Mouse (Mus musculus) forebrain, postnatal 0 days (tissue): Measurements from ENCODE around the gene Pfdn5. TPM values are rescaled to one million over a fixed set of nuclear protein-coding genes. Genes with fewer than 3 reads are reported as not detected.

ENCODE experiments used
- ATAC-seq: fragments of 200-750 bp; cut with Nextera tagmentation; 2 replicates; pipeline ENCODE4 v1.8.0; 2017; ENCODE audit warnings: mild to moderate bottlenecking, moderate library complexity
- DNase-seq: peaks from one replicate; pipeline ENCODE4 v3.0.0-alpha.2; 2015
- H3K27ac ChIP-seq: fragments of 300-500 bp; sonication (generic); 2 replicates; pipeline ENCODE4 v1.5.1; 2014; ENCODE audit warnings: low read depth, mild to moderate bottlenecking, antibody characterized with exemption, low read length, moderate library complexity, mixed read lengths
- H3K27me3 ChIP-seq: fragments of 300-500 bp; sonication (generic); 2 replicates; pipeline ENCODE4 v1.6.1; 2014; ENCODE audit warnings: mild to moderate bottlenecking, low read length, mixed read lengths; ENCODE audit not compliant: insufficient read depth
- H3K36me3 ChIP-seq: fragments of 300-500 bp; sonication (generic); 2 replicates; pipeline ENCODE4 v1.6.1; 2014; ENCODE audit warnings: mild to moderate bottlenecking, moderate library complexity; ENCODE audit not compliant: insufficient read depth
- H3K4me1 ChIP-seq: fragments of 300-500 bp; sonication (generic); 2 replicates; pipeline ENCODE4 v1.6.1; 2014; ENCODE audit warnings: antibody characterized with exemption; ENCODE audit not compliant: insufficient read depth
- H3K4me2 ChIP-seq: fragments of 300-500 bp; sonication (generic); 2 replicates; pipeline ENCODE4 v1.6.1; 2014; ENCODE audit warnings: low read depth, mild to moderate bottlenecking, moderate library complexity
- H3K4me3 ChIP-seq: fragments of 300-500 bp; sonication (generic); 2 replicates; pipeline ENCODE4 v1.5.1; 2014; ENCODE audit warnings: low read depth, low read length, mixed read lengths
- H3K9ac ChIP-seq: fragments of 300-500 bp; sonication (generic); 2 replicates; pipeline ENCODE4 v1.6.1; 2014; ENCODE audit warnings: mild to moderate bottlenecking
- H3K9me3 ChIP-seq: fragments of 300-500 bp; sonication (generic); 2 replicates; pipeline ENCODE4 v1.6.1; 2016; ENCODE audit warnings: low read length
- CTCF ChIP-seq: sonication (generic); IDR thresholded peaks from 2 replicates; pipeline ENCODE4 v1.5.1; 2016; ENCODE audit warnings: antibody characterized with exemption, control low read depth, low read depth
- whole genome bisulfite sequencing: fragments of 180-500 bp; shearing (Covaris S2); extraction: QIAGEN DNeasy Blood & Tissue Kit; methylation state at CpG from one replicate; pipeline ENCODE4 v1.1.7; 2014; 5-methylcytosine and 5-hydroxymethylcytosine counted together
- polyA plus RNA-seq: library from polyadenylated mRNA; unstranded; fragments of >200 nt; fragmentation: Nextera tagmentation; extraction: Ambion mirVana; gene quantifications from 2 replicates; pipeline ENCODE4 v1.2.1, GENCODE M21; 2015
- total RNA-seq: library from RNA; depleted of rRNA; stranded (reverse); fragments of >200 nt; gene quantifications from 2 replicates; pipeline ENCODE4 v1.2.3, GENCODE M21; 2014

The Pfdn5 gene
- total and polyA plus RNA-seq, 2 experiments from 2014 or later, result 177 to 518 TPM

GRCm38 (mm10) chr15:102283648-102284047, 42.3 kb upstream of the Pfdn5 start:
- Histone ChIP-seq H3K27me3 (no peaks in the 10 kb centered on the region), H3K9ac (no peak overlapping the region), H3K4me3 (no peak overlapping the region), H3K36me3 (peaks cover 21% of the 10 kb centered on the region), H3K4me2 (no peak overlapping the region), H3K9me3 (no peaks in the 10 kb centered on the region), H3K4me1 (0 out of 2 replicates have a peak, but pooled peaks cover 5% of the 10 kb centered on the region), H3K27ac (no peak overlapping the region)
- DNase-seq (no peak), ATAC-seq (no peak)
- TF ChIP-seq CTCF, result no peak
- 80% methylated on average over 3 of the region's 3 CpGs for WGBS

DNA sequence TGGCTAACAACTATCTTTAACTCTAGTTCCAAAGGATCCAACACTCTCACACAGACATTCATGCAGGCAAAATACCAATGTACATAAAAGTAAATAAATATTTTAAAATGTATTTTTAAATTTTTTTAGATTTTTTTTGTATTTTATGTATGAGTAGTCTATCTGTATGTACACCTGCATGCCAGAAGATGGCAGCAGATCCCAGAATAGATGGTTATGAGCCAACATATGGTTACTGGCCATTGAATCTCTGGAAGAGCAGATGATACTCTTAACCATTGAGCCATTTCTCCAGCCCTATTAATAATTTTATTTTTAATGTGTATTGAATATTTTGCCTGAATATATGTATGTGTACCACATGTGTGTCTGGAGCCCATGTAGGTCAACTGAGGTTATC, 38.5 kb upstream of the Pfdn5 start:
- no peak overlapping the region for H3K4me2 ChIP-seq
- H3K4me3 ChIP-seq, result no peak overlapping the region
- no peak overlapping the region for H3K27ac ChIP-seq
- DNase-seq, result peak; percentile 53
- H3K9me3 ChIP-seq, result no peaks in the 10 kb centered on the region
- TF ChIP-seq CTCF, result peak; percentile 60
- no peak overlapping the region for H3K9ac ChIP-seq
- H3K27me3 ChIP-seq, result no peaks in the 10 kb centered on the region
- H3K4me1 ChIP-seq, result no peaks in the 10 kb centered on the region
- H3K36me3 ChIP-seq, result 0 out of 2 replicates have a peak, but pooled peaks cover 8% of the 10 kb centered on the region
- ATAC-seq, result no peak

GRCm38 (mm10) chr15:102295633-102296367, 30.1 kb upstream of the Pfdn5 start, which contains the start of gene Espl1:
Espl1 (plus strand) TSS chr15:102296266.
- Histone ChIP-seq H3K4me1 (peaks cover 7% of the 10 kb centered on the region), H3K36me3 (0 out of 2 replicates have a peak, but pooled peaks cover 3% of the 10 kb centered on the region), H3K9ac (peak within 1 kb of the TSS; percentile 14; the same call in 1 of the 2 replicates), H3K27ac (no peak within 1 kb of the TSS), H3K27me3 (no peaks in the 10 kb centered on the region), H3K4me3 (peak within 1 kb of the TSS; percentile 49), H3K4me2 (peak within 1 kb of the TSS; percentile 99), H3K9me3 (no peaks in the 10 kb centered on the region)
- ATAC-seq (peak; percentile 100), DNase-seq (peak; percentile 96)
- no peak for TF ChIP-seq CTCF
- WGBS, result 7% methylated on average over 25 of the region's 25 CpGs

GRCm38 (mm10) chr15:102296368-102297006, 29.4 kb upstream of the Pfdn5 start:
- ATAC-seq, result 0 out of 2 replicates have a peak, but pooled peaks have one; percentile 6
- Histone ChIP-seq H3K4me3 (peak overlapping the region; percentile 49), H3K27ac (no peak overlapping the region), H3K36me3 (0 out of 2 replicates have a peak, but pooled peaks cover 3% of the 10 kb centered on the region), H3K9ac (0 out of 2 replicates have a peak overlapping the region, but pooled peaks have one; percentile 10), H3K4me1 (peaks cover 7% of the 10 kb centered on the region), H3K27me3 (no peaks in the 10 kb centered on the region), H3K4me2 (peak overlapping the region; percentile 99), H3K9me3 (no peaks in the 10 kb centered on the region)
- no peak for TF ChIP-seq CTCF
- no peak for DNase-seq
- 7% methylated on average over 24 of the region's 24 CpGs for WGBS

- Histone ChIP-seq H3K9ac (no peak overlapping the region), H3K36me3 (0 out of 2 replicates have a peak, but pooled peaks cover 3% of the 10 kb centered on the region), H3K27ac (no peak overlapping the region), H3K4me2 (no peak overlapping the region), H3K4me1 (no peaks in the 10 kb centered on the region), H3K9me3 (no peaks in the 10 kb centered on the region), H3K27me3 (no peaks in the 10 kb centered on the region), H3K4me3 (no peak overlapping the region)
- DNase-seq, result no peak
- TF ChIP-seq CTCF, result no peak
- 95% methylated on average over 6 of the region's 6 CpGs for WGBS
- ATAC-seq, result no peak
Observed at GRCm38 (mm10) chr15:102302542-102302941, 23.4 kb upstream of the Pfdn5 start.

GRCm38 (mm10) chr15:102308717-102309116, 17.2 kb upstream of the Pfdn5 start:
- 87% methylated on average over 9 of the region's 9 CpGs for WGBS
- H3K4me2 ChIP-seq, result no peak overlapping the region
- ATAC-seq, result no peak

More at GRCm38 (mm10) chr15:102308717-102309116, 17.2 kb upstream of the Pfdn5 start:
- H3K27ac ChIP-seq, result no peak overlapping the region
- no peaks in the 10 kb centered on the region for H3K36me3 ChIP-seq
- H3K27me3 ChIP-seq, result no peaks in the 10 kb centered on the region
- TF ChIP-seq CTCF, result no peak
- H3K4me3 ChIP-seq, result no peak overlapping the region
- no peaks in the 10 kb centered on the region for H3K9me3 ChIP-seq
- H3K4me1 ChIP-seq, result no peaks in the 10 kb centered on the region
- no peak overlapping the region for H3K9ac ChIP-seq
- DNase-seq, result no peak
